Mouse (Mus musculus) intestine, embryonic 16.5 days (tissue): ENCODE data around the gene Gm364. TPM values are rescaled to one million over a fixed set of nuclear protein-coding genes. Genes with fewer than 3 reads are reported as not detected.

Source experiments
- ATAC-seq: fragments of 200-750 bp; cut with Nextera tagmentation; 2 replicates; pipeline ENCODE4 v1.8.0; 2017; ENCODE audit warnings: moderate TSS enrichment, moderate library complexity
- H3K27ac ChIP-seq: fragments of 300-500 bp; sonication (generic); 2 replicates; pipeline ENCODE4 v1.5.1; 2014; ENCODE audit warnings: mild to moderate bottlenecking, low read length
- H3K27me3 ChIP-seq: fragments of 300-500 bp; sonication (generic); replicated peaks from 2 replicates; pipeline ENCODE4 v1.6.1; 2014; ENCODE audit warnings: low read length, control low read depth, mixed read lengths; ENCODE audit not compliant: control insufficient read depth, insufficient read depth
- H3K36me3 ChIP-seq: fragments of 300-500 bp; sonication (generic); 2 replicates; pipeline ENCODE4 v1.6.1; 2014; ENCODE audit warnings: low read length, control low read depth; ENCODE audit not compliant: control insufficient read depth, insufficient read depth
- H3K4me1 ChIP-seq: fragments of 300-500 bp; sonication (generic); 2 replicates; pipeline ENCODE4 v1.6.1; 2014; ENCODE audit warnings: low read length, control low read depth, mixed read lengths; ENCODE audit not compliant: control insufficient read depth, insufficient read depth
- H3K4me2 ChIP-seq: fragments of 300-500 bp; sonication (generic); 2 replicates; pipeline ENCODE4 v1.6.1; 2014; ENCODE audit warnings: low read depth, low read length, control low read depth
- H3K4me3 ChIP-seq: fragments of 300-500 bp; sonication (generic); 2 replicates; pipeline ENCODE4 v1.5.1; 2014; ENCODE audit warnings: mild to moderate bottlenecking, low read length
- H3K9ac ChIP-seq: fragments of 300-500 bp; sonication (generic); 2 replicates; pipeline ENCODE4 v1.6.1; 2014; ENCODE audit warnings: low read depth, low read length
- H3K9me3 ChIP-seq: fragments of 300-500 bp; sonication (generic); 2 replicates; pipeline ENCODE4 v1.6.1; 2016; ENCODE audit warnings: low read length, control low read depth; ENCODE audit not compliant: control insufficient read depth
- WGBS: fragments of 180-500 bp; shearing (Covaris S2); extraction: QIAGEN DNeasy Blood & Tissue Kit; methylation state at CpG from one replicate; pipeline ENCODE4 v1.1.7; 2014; 5-methylcytosine and 5-hydroxymethylcytosine counted together
- polyA plus RNA-seq: library from polyadenylated mRNA; unstranded; fragments of >200 nt; fragmentation: Nextera tagmentation; extraction: Ambion mirVana; gene quantifications from 2 replicates; pipeline ENCODE4 v1.2.1, GENCODE M21; 2015

Gm364 gene
- not detected in 2 replicates for polyA plus RNA-seq

GRCm38 (mm10) chrX:57408769-57409168 lies at the start of gene Gm364:
Gene Gm364 (plus strand): TSS chrX:57409154.
- no peak within 1 kb of the TSS for H3K4me3 ChIP-seq
- ATAC-seq, result no peak
- WGBS, result 88% methylated on average over 12 of the region's 12 CpGs
- no peak within 1 kb of the TSS for H3K4me2 ChIP-seq
- no peak within 1 kb of the TSS for H3K9ac ChIP-seq
- no peak within 1 kb of the TSS for H3K27ac ChIP-seq
- H3K4me1 ChIP-seq, result no peaks in the 10 kb centered on the region
- no peaks in the 10 kb centered on the region for H3K27me3 ChIP-seq
- no peaks in the 10 kb centered on the region for H3K9me3 ChIP-seq
- no peaks in the 10 kb centered on the region for H3K36me3 ChIP-seq

GRCm38 (mm10) chrX:57359316-57359715 lies 49.6 kb upstream of the Gm364 start:
- no peaks in the 10 kb centered on the region for H3K4me1 ChIP-seq
- no peak overlapping the region for H3K27ac ChIP-seq
- H3K27me3 ChIP-seq, result no peaks in the 10 kb centered on the region
- no peak overlapping the region for H3K9ac ChIP-seq
- WGBS, result 79% methylated on average over 1 of the region's 1 CpGs
- no peaks in the 10 kb centered on the region for H3K36me3 ChIP-seq
- H3K4me2 ChIP-seq, result no peak overlapping the region
- H3K9me3 ChIP-seq, result no peaks in the 10 kb centered on the region
- no peak for ATAC-seq
- H3K4me3 ChIP-seq, result no peak overlapping the region

- no peaks in the 10 kb centered on the region for H3K36me3 ChIP-seq
- H3K4me2 ChIP-seq, result no peak overlapping the region
- WGBS, result 51% methylated on average over 2 of the region's 2 CpGs
- H3K27me3 ChIP-seq, result no peaks in the 10 kb centered on the region
- peak; percentile 80 for ATAC-seq
- no peak overlapping the region for H3K4me3 ChIP-seq
- H3K9ac ChIP-seq, result no peak overlapping the region
- H3K27ac ChIP-seq, result no peak overlapping the region
- H3K9me3 ChIP-seq, result no peaks in the 10 kb centered on the region
- H3K4me1 ChIP-seq, result no peaks in the 10 kb centered on the region
Observed at GRCm38 (mm10) chrX:57364891-57365569, 43.9 kb upstream of the Gm364 start.

GRCm38 (mm10) chrX:57372965-57373364 lies 36.0 kb upstream of the Gm364 start:
- Histone ChIP-seq H3K4me3 (no peak overlapping the region), H3K27me3 (no peaks in the 10 kb centered on the region), H3K9ac (no peak overlapping the region), H3K9me3 (no peaks in the 10 kb centered on the region), H3K4me1 (no peaks in the 10 kb centered on the region), H3K27ac (no peak overlapping the region), H3K36me3 (no peaks in the 10 kb centered on the region), H3K4me2 (no peak overlapping the region)
- 86% methylated on average over 4 of the region's 4 CpGs for WGBS
- no peak for ATAC-seq

GRCm38 (mm10) chrX:57373543-57373942 lies 35.4 kb upstream of the Gm364 start:
- H3K36me3 ChIP-seq, result no peaks in the 10 kb centered on the region
- H3K4me1 ChIP-seq, result no peaks in the 10 kb centered on the region
- H3K27ac ChIP-seq, result no peak overlapping the region
- H3K4me2 ChIP-seq, result no peak overlapping the region
- no peaks in the 10 kb centered on the region for H3K27me3 ChIP-seq
- no peak for ATAC-seq
- H3K9ac ChIP-seq, result no peak overlapping the region
- H3K4me3 ChIP-seq, result no peak overlapping the region
- no peaks in the 10 kb centered on the region for H3K9me3 ChIP-seq
- WGBS, result 89% methylated on average over 2 of the region's 2 CpGs

- Histone ChIP-seq H3K9me3 (no peaks in the 10 kb centered on the region), H3K9ac (no peak overlapping the region), H3K36me3 (no peaks in the 10 kb centered on the region), H3K4me3 (no peak overlapping the region), H3K4me2 (no peak overlapping the region), H3K27me3 (no peaks in the 10 kb centered on the region), H3K4me1 (no peaks in the 10 kb centered on the region), H3K27ac (no peak overlapping the region)
- 86% methylated on average over 2 of the region's 2 CpGs for WGBS
- ATAC-seq, result no peak
Observed at GRCm38 (mm10) chrX:57374029-57374428, 34.9 kb upstream of the Gm364 start.

GRCm38 (mm10) chrX:57377096-57377495 lies 31.9 kb upstream of the Gm364 start:
- H3K4me3 ChIP-seq, result no peak overlapping the region
- no peak overlapping the region for H3K9ac ChIP-seq
- no peaks in the 10 kb centered on the region for H3K4me1 ChIP-seq
- H3K9me3 ChIP-seq, result no peaks in the 10 kb centered on the region
- no peak for ATAC-seq
- H3K27me3 ChIP-seq, result no peaks in the 10 kb centered on the region
- H3K36me3 ChIP-seq, result no peaks in the 10 kb centered on the region
- WGBS, result 77% methylated on average over 3 of the region's 3 CpGs
- H3K4me2 ChIP-seq, result no peak overlapping the region
- H3K27ac ChIP-seq, result no peak overlapping the region

- no peak overlapping the region for H3K9ac ChIP-seq
- ATAC-seq, result peak; percentile 68; the same call in 1 of the 2 replicates
- WGBS, result 65% methylated on average over 3 of the region's 3 CpGs
Observed at GRCm38 (mm10) chrX:57378579-57378978, 30.4 kb upstream of the Gm364 start.

GRCm38 (mm10) chrX:57380915-57381314 lies 28.0 kb upstream of the Gm364 start:
- Histone ChIP-seq H3K36me3 (no peaks in the 10 kb centered on the region), H3K9me3 (no peaks in the 10 kb centered on the region), H3K27me3 (no peaks in the 10 kb centered on the region), H3K9ac (no peak overlapping the region), H3K27ac (no peak overlapping the region), H3K4me3 (no peak overlapping the region), H3K4me1 (no peaks in the 10 kb centered on the region), H3K4me2 (no peak overlapping the region)
- ATAC-seq, result no peak
- WGBS, result 79% methylated on average over 5 of the region's 5 CpGs

More at GRCm38 (mm10) chrX:57378579-57378978, 30.4 kb upstream of the Gm364 start:
- Histone ChIP-seq H3K27ac (no peak overlapping the region), H3K4me2 (no peak overlapping the region), H3K4me1 (no peaks in the 10 kb centered on the region), H3K9me3 (no peaks in the 10 kb centered on the region), H3K27me3 (no peaks in the 10 kb centered on the region), H3K4me3 (no peak overlapping the region), H3K36me3 (no peaks in the 10 kb centered on the region)
